Mouse (Mus musculus): ENCODE data around the gene Prl2c1.
"Not testable (repeated sequence)": the region's sequence is repeated elsewhere in the genome, so short reads cannot be mapped to it uniquely, and the experiment has no call there.

The Prl2c1 gene

GRCm38 (mm10) chr13:27849042-27849441, at the start of gene Prl2c1:
Prl2c1 (plus strand) TSS chr13:27849342.
- no peak for DNase-seq (ENCODE audit: low read depth in 1 of 2, low spot score in 2 of 2)

- no peak for DNase-seq (ENCODE audit: low read depth in 1 of 2, low spot score in 2 of 2)
Measured at GRCm38 (mm10) chr13:27801354-27801753, 47.8 kb upstream of the Prl2c1 start, which contains the start of gene Prl2a1. Prl2a1 (plus strand) TSS chr13:27801654.

- DNase-seq (ENCODE audit: low read depth in 1 of 2, low spot score in 2 of 2) = no peak
Measured at GRCm38 (mm10) chr13:27802765-27803164, 46.4 kb upstream of the Prl2c1 start.

GRCm38 (mm10) chr13:27904236-27904635, 55.1 kb downstream of the Prl2c1 start:
- DNase-seq (ENCODE audit: low read depth in 1 of 2, low spot score in 2 of 2) = not testable (repeated sequence)

Measured in monocyte, adult 2 months (primary cell).